Comparison of ENCODE assay signal across 12 mouse cellular contexts in genomic region chr6:87384761-87385160, GRCm38 (mm10). TPM values are rescaled to one million over a fixed set of nuclear protein-coding genes. Genes with fewer than 3 reads are reported as not detected.
DNase-seq lines count a peak whose midpoint lies in the region; ATAC-seq and TF ChIP-seq lines count a peak whose summit lies in the region.
"Had no signal": no experiment of that assay in that cellular context is flagged by ENCODE, and none has a peak within 500 bp of the region (broad histone marks: within the 10 kb centered on the region; RNA-seq: fewer than 3 reads in every experiment).

No protein-coding gene starts in this region.

- H3K4me1 ChIP-seq in embryonic facial prominence, embryonic 13.5 days: peaks cover 15% of the 10 kb centered on the region
- H3K4me1 ChIP-seq in embryonic facial prominence, embryonic 10.5 days: peaks cover 27% of the 10 kb centered on the region
- H3K4me1 ChIP-seq in intestine, embryonic 14.5 days (replicated peaks; ENCODE audit: control insufficient read depth, insufficient read depth, low read length): 0 out of 2 replicates have a peak, but pooled peaks cover 3% of the 10 kb centered on the region
- peaks cover 12% of the 10 kb centered on the region; the same call in 1 of the 2 replicates for H3K4me1 ChIP-seq in intestine, embryonic 16.5 days (ENCODE audit: control insufficient read depth, insufficient read depth, low read length)
- peaks cover 17% of the 10 kb centered on the region for H3K4me1 ChIP-seq in neural tube, embryonic 13.5 days (replicated peaks)
- no peaks in the 10 kb centered on the region for H3K4me1 ChIP-seq in stomach, postnatal 0 days (replicated peaks; ENCODE audit: control insufficient read depth, insufficient read depth)

- ATAC-seq in embryonic facial prominence, embryonic 13.5 days (ENCODE audit: insufficient number of reproducible peaks, insufficient read depth, low FRiP score, low TSS enrichment, low read depth): no peak
- ATAC-seq in intestine, embryonic 14.5 days (replicated peaks; ENCODE audit: low FRiP score, low TSS enrichment, low read depth): no peak
- ATAC-seq in intestine, embryonic 16.5 days: no peak
- no peak for ATAC-seq in neural tube, embryonic 13.5 days (ENCODE audit: low read depth)
- ATAC-seq in stomach, postnatal 0 days (ENCODE audit: low FRiP score, low TSS enrichment): no peak
- no peak for ATAC-seq in megakaryocyte progenitor cell, adult 5-6 weeks (replicated peaks; ENCODE audit: poor library complexity)

- H3K27ac ChIP-seq in embryonic facial prominence, embryonic 13.5 days: no peak overlapping the region
- no peak overlapping the region for H3K27ac ChIP-seq in embryonic facial prominence, embryonic 10.5 days (replicated peaks)
- H3K27ac ChIP-seq in intestine, embryonic 14.5 days (ENCODE audit: low read depth): no peak overlapping the region
- H3K27ac ChIP-seq in intestine, embryonic 16.5 days (ENCODE audit: low read length): no peak overlapping the region
- H3K27ac ChIP-seq in neural tube, embryonic 13.5 days (replicated peaks): no peak overlapping the region
- no peak overlapping the region for H3K27ac ChIP-seq in stomach, postnatal 0 days (replicated peaks)
- H3K27ac ChIP-seq: left cerebral cortex, adult 2 months had no signal

- H3K4me2 ChIP-seq in embryonic facial prominence, embryonic 13.5 days: peak overlapping the region; percentile 68
- peak overlapping the region; percentile 42 for H3K4me2 ChIP-seq in intestine, embryonic 14.5 days (ENCODE audit: low read length)
- H3K4me2 ChIP-seq in intestine, embryonic 16.5 days (ENCODE audit: low read depth, low read length): no peak overlapping the region
- H3K4me2 ChIP-seq in neural tube, embryonic 13.5 days: peak overlapping the region; percentile 54
- H3K4me2 ChIP-seq in stomach, postnatal 0 days (replicated peaks; ENCODE audit: low read depth): peak overlapping the region; percentile 62

- H3K9me3 ChIP-seq in embryonic facial prominence, embryonic 13.5 days: no peaks in the 10 kb centered on the region
- no peaks in the 10 kb centered on the region for H3K9me3 ChIP-seq in embryonic facial prominence, embryonic 10.5 days
- H3K9me3 ChIP-seq in intestine, embryonic 14.5 days (ENCODE audit: control insufficient read depth, low read length): no peaks in the 10 kb centered on the region
- no peaks in the 10 kb centered on the region for H3K9me3 ChIP-seq in intestine, embryonic 16.5 days (ENCODE audit: control insufficient read depth, low read length)
- H3K9me3 ChIP-seq in neural tube, embryonic 13.5 days: no peaks in the 10 kb centered on the region
- no peaks in the 10 kb centered on the region for H3K9me3 ChIP-seq in stomach, postnatal 0 days (ENCODE audit: control insufficient read depth, low read length)

- peaks cover 26% of the 10 kb centered on the region for H3K27me3 ChIP-seq in embryonic facial prominence, embryonic 13.5 days
- H3K27me3 ChIP-seq in embryonic facial prominence, embryonic 10.5 days (replicated peaks; ENCODE audit: low read depth, poor library complexity, severe bottlenecking): peaks cover 66% of the 10 kb centered on the region
- H3K27me3 ChIP-seq in intestine, embryonic 14.5 days (replicated peaks; ENCODE audit: control insufficient read depth, insufficient read depth, low read length): peaks cover 5% of the 10 kb centered on the region; the same call in 1 of the 2 replicates
- H3K27me3 ChIP-seq in intestine, embryonic 16.5 days (replicated peaks; ENCODE audit: control insufficient read depth, insufficient read depth, low read length): peaks cover 6% of the 10 kb centered on the region; the same call in 1 of the 2 replicates
- H3K27me3 ChIP-seq in neural tube, embryonic 13.5 days: peaks cover 11% of the 10 kb centered on the region; the same call in 1 of the 2 replicates
- H3K27me3 ChIP-seq in stomach, postnatal 0 days (ENCODE audit: control insufficient read depth, insufficient read depth, low read length): no peaks in the 10 kb centered on the region

- no peak for DNase-seq in embryonic facial prominence, embryonic 10.5 days (ENCODE audit: low spot score)
- no peak for DNase-seq in intestine, embryonic 14.5 days (ENCODE audit: low spot score)
- no peak for DNase-seq in neural tube, embryonic 10.5 days (ENCODE audit: extremely low spot score, low spot score)
- no peak for DNase-seq in stomach, postnatal 0 days (ENCODE audit: low spot score)
- DNase-seq: cerebellum, adult 11-12 months had no signal

- H3K9ac ChIP-seq in embryonic facial prominence, embryonic 13.5 days: no peak overlapping the region
- no peak overlapping the region for H3K9ac ChIP-seq in intestine, embryonic 14.5 days (ENCODE audit: low read length)
- H3K9ac ChIP-seq in intestine, embryonic 16.5 days (ENCODE audit: low read depth, low read length): no peak overlapping the region
- H3K9ac ChIP-seq in neural tube, embryonic 13.5 days: no peak overlapping the region
- H3K9ac ChIP-seq in stomach, postnatal 0 days (ENCODE audit: low read length): no peak overlapping the region

- WGBS in embryonic facial prominence, embryonic 13.5 days: 47% methylated on average over 6 of the region's 6 CpGs
- WGBS in embryonic facial prominence, embryonic 10.5 days: 65% methylated on average over 6 of the region's 6 CpGs
- 41% methylated on average over 5 of the region's 6 CpGs for WGBS in intestine, embryonic 14.5 days
- WGBS in intestine, embryonic 16.5 days: 44% methylated on average over 5 of the region's 6 CpGs
- WGBS in neural tube, embryonic 13.5 days: 62% methylated on average over 5 of the region's 6 CpGs
- 29% methylated on average over 5 of the region's 6 CpGs for WGBS in stomach, postnatal 0 days

- TF ChIP-seq CTCF in stomach, postnatal 0 days (IDR thresholded peaks at IDR 0.05; ENCODE audit: low read depth): no peak

- H3K36me3 ChIP-seq in embryonic facial prominence, embryonic 13.5 days: no peaks in the 10 kb centered on the region
- H3K36me3 ChIP-seq in embryonic facial prominence, embryonic 10.5 days (replicated peaks): no peaks in the 10 kb centered on the region
- no peaks in the 10 kb centered on the region for H3K36me3 ChIP-seq in intestine, embryonic 14.5 days (ENCODE audit: control insufficient read depth, insufficient read depth, low read length)
- no peaks in the 10 kb centered on the region for H3K36me3 ChIP-seq in intestine, embryonic 16.5 days (ENCODE audit: control insufficient read depth, insufficient read depth, low read length)
- H3K36me3 ChIP-seq in neural tube, embryonic 13.5 days: no peaks in the 10 kb centered on the region
- H3K36me3 ChIP-seq in stomach, postnatal 0 days (ENCODE audit: control insufficient read depth, insufficient read depth, low read length): no peaks in the 10 kb centered on the region

- H3K4me3 ChIP-seq in embryonic facial prominence, embryonic 13.5 days: peak overlapping the region; percentile 38
- no peak overlapping the region for H3K4me3 ChIP-seq in embryonic facial prominence, embryonic 10.5 days
- H3K4me3 ChIP-seq in intestine, embryonic 14.5 days (ENCODE audit: low read depth, low read length): no peak overlapping the region
- no peak overlapping the region for H3K4me3 ChIP-seq in intestine, embryonic 16.5 days (ENCODE audit: low read length)
- no peak overlapping the region for H3K4me3 ChIP-seq in neural tube, embryonic 13.5 days
- no peak overlapping the region for H3K4me3 ChIP-seq in stomach, postnatal 0 days (ENCODE audit: low read depth, low read length)

- no peak for TF ChIP-seq EP300 in stomach, postnatal 0 days (optimal IDR thresholded peaks at IDR 0.05)

RNA-seq across cellular contexts. Expression of gene Gkn3, which starts 4.0 kb away (rescaled TPM):
- 0.42 TPM in 1 of 2 replicates, not detected in the other for polyA plus RNA-seq in embryonic facial prominence, embryonic 13.5 days (2015; fragmentation: Nextera tagmentation; extraction: Ambion mirVana)
- not detected in 2 replicates for polyA plus RNA-seq in embryonic facial prominence, embryonic 10.5 days (2016; fragmentation: Nextera tagmentation; extraction: Ambion mirVana)
- 0.65 and 1.2 TPM in 2 replicates for polyA plus RNA-seq in intestine, embryonic 14.5 days (2014; fragmentation: Nextera tagmentation; extraction: Ambion mirVana)
- polyA plus RNA-seq in intestine, embryonic 16.5 days (2015; fragmentation: Nextera tagmentation; extraction: Ambion mirVana): 0.21 and 0.38 TPM in 2 replicates
- polyA plus RNA-seq in neural tube, embryonic 13.5 days (2015; fragmentation: Nextera tagmentation; extraction: Ambion mirVana): not detected in 2 replicates
- polyA plus RNA-seq in stomach, postnatal 0 days (2015; fragmentation: Nextera tagmentation; extraction: Ambion mirVana): 73.4 and 107 TPM in 2 replicates
- not detected in 2 replicates for total RNA-seq in megakaryocyte progenitor cell, adult 5-6 weeks (2015)
- not detected in 2 replicates for total RNA-seq in megakaryocyte progenitor cell, adult 5-6 weeks (2017)
- total RNA-seq: monocyte, adult 5-6 weeks had no signal

RNA-seq across cellular contexts. Expression of gene Gkn2, which starts 11.6 kb away (rescaled TPM):
- not detected in 2 replicates for polyA plus RNA-seq in embryonic facial prominence, embryonic 13.5 days (2015; fragmentation: Nextera tagmentation; extraction: Ambion mirVana)
- polyA plus RNA-seq in embryonic facial prominence, embryonic 10.5 days (2016; fragmentation: Nextera tagmentation; extraction: Ambion mirVana): not detected in 2 replicates
- 1.6 TPM in 1 of 2 replicates, not detected in the other for polyA plus RNA-seq in intestine, embryonic 14.5 days (2014; fragmentation: Nextera tagmentation; extraction: Ambion mirVana)
- polyA plus RNA-seq in intestine, embryonic 16.5 days (2015; fragmentation: Nextera tagmentation; extraction: Ambion mirVana): not detected in 2 replicates
- polyA plus RNA-seq in neural tube, embryonic 13.5 days (2015; fragmentation: Nextera tagmentation; extraction: Ambion mirVana): not detected in 2 replicates
- polyA plus RNA-seq in stomach, postnatal 0 days (2015; fragmentation: Nextera tagmentation; extraction: Ambion mirVana): 6,164 and 6,292 TPM in 2 replicates
- not detected in 2 replicates for total RNA-seq in megakaryocyte progenitor cell, adult 5-6 weeks (2015)
- total RNA-seq in megakaryocyte progenitor cell, adult 5-6 weeks (2017): not detected in 2 replicates
- total RNA-seq: heart, postnatal 4 days; left cerebral cortex, adult 2 months; monocyte, adult 5-6 weeks had no signal

RNA-seq across cellular contexts. Expression of gene Gkn1, which starts 34.0 kb away (rescaled TPM):
- not detected in 2 replicates for polyA plus RNA-seq in embryonic facial prominence, embryonic 13.5 days (2015; fragmentation: Nextera tagmentation; extraction: Ambion mirVana)
- polyA plus RNA-seq in embryonic facial prominence, embryonic 10.5 days (2016; fragmentation: Nextera tagmentation; extraction: Ambion mirVana): not detected in 2 replicates
- 0.34 and 0.66 TPM in 2 replicates for polyA plus RNA-seq in intestine, embryonic 14.5 days (2014; fragmentation: Nextera tagmentation; extraction: Ambion mirVana)
- not detected in 2 replicates for polyA plus RNA-seq in intestine, embryonic 16.5 days (2015; fragmentation: Nextera tagmentation; extraction: Ambion mirVana)
- not detected in 2 replicates for polyA plus RNA-seq in neural tube, embryonic 13.5 days (2015; fragmentation: Nextera tagmentation; extraction: Ambion mirVana)
- polyA plus RNA-seq in stomach, postnatal 0 days (2015; fragmentation: Nextera tagmentation; extraction: Ambion mirVana): 3,206 and 3,289 TPM in 2 replicates
- not detected in 2 replicates for total RNA-seq in megakaryocyte progenitor cell, adult 5-6 weeks (2015)
- total RNA-seq in megakaryocyte progenitor cell, adult 5-6 weeks (2017): not detected in 2 replicates
- total RNA-seq: monocyte, adult 5-6 weeks had no signal

RNA-seq across cellular contexts. Expression of gene Bmp10, which starts 44.0 kb away (rescaled TPM):
- not detected in 2 replicates for polyA plus RNA-seq in embryonic facial prominence, embryonic 13.5 days (2015; fragmentation: Nextera tagmentation; extraction: Ambion mirVana)
- not detected in 2 replicates for polyA plus RNA-seq in embryonic facial prominence, embryonic 10.5 days (2016; fragmentation: Nextera tagmentation; extraction: Ambion mirVana)
- not detected in 2 replicates for polyA plus RNA-seq in intestine, embryonic 14.5 days (2014; fragmentation: Nextera tagmentation; extraction: Ambion mirVana)
- polyA plus RNA-seq in intestine, embryonic 16.5 days (2015; fragmentation: Nextera tagmentation; extraction: Ambion mirVana): not detected in 2 replicates
- polyA plus RNA-seq in neural tube, embryonic 13.5 days (2015; fragmentation: Nextera tagmentation; extraction: Ambion mirVana): not detected in 2 replicates
- polyA plus RNA-seq in stomach, postnatal 0 days (2015; fragmentation: Nextera tagmentation; extraction: Ambion mirVana): not detected in 2 replicates
- total RNA-seq in megakaryocyte progenitor cell, adult 5-6 weeks (2015): not detected in 2 replicates
- not detected in 2 replicates for total RNA-seq in megakaryocyte progenitor cell, adult 5-6 weeks (2017)
- total RNA-seq: left cerebral cortex, adult 2 months; monocyte, adult 5-6 weeks had no signal

RNA-seq across cellular contexts. Expression of gene Antxr1, which starts 49.1 kb away (rescaled TPM):
- 20.1 and 20.5 TPM in 2 replicates for polyA plus RNA-seq in embryonic facial prominence, embryonic 13.5 days (2015; fragmentation: Nextera tagmentation; extraction: Ambion mirVana)
- 4.8 and 6.2 TPM in 2 replicates for polyA plus RNA-seq in embryonic facial prominence, embryonic 10.5 days (2016; fragmentation: Nextera tagmentation; extraction: Ambion mirVana)
- 8.5 and 9.2 TPM in 2 replicates for polyA plus RNA-seq in intestine, embryonic 14.5 days (2014; fragmentation: Nextera tagmentation; extraction: Ambion mirVana)
- 3.9 and 4.1 TPM in 2 replicates for polyA plus RNA-seq in intestine, embryonic 16.5 days (2015; fragmentation: Nextera tagmentation; extraction: Ambion mirVana)
- polyA plus RNA-seq in neural tube, embryonic 13.5 days (2015; fragmentation: Nextera tagmentation; extraction: Ambion mirVana): 4.3 and 6.1 TPM in 2 replicates
- 5.9 and 6.9 TPM in 2 replicates for polyA plus RNA-seq in stomach, postnatal 0 days (2015; fragmentation: Nextera tagmentation; extraction: Ambion mirVana)
- 1.2 and 1.5 TPM in 2 replicates for total RNA-seq in megakaryocyte progenitor cell, adult 5-6 weeks (2015)
- 0.07 and 0.08 TPM in 2 replicates for total RNA-seq in megakaryocyte progenitor cell, adult 5-6 weeks (2017)
- total RNA-seq: monocyte, adult 5-6 weeks had no signal

Comparison
In these comparisons a context has a peak if more than half of its experiments do, and no peak if none do; other contexts are left out.
1. RNA of gene Gkn3, which starts 4.0 kb away (polyA plus RNA-seq): 73.4 to 107 TPM in stomach, postnatal 0 days; 0.65 to 1.2 TPM in intestine, embryonic 14.5 days, 0.42 TPM in embryonic facial prominence, embryonic 13.5 days, 0.21 to 0.38 TPM in intestine, embryonic 16.5 days, not detected in neural tube, embryonic 13.5 days and not detected in embryonic facial prominence, embryonic 10.5 days; every median in the first group is over 10 times any median in the second.
2. RNA of gene Gkn2, which starts 11.6 kb away (polyA plus RNA-seq): 6,164 to 6,292 TPM in stomach, postnatal 0 days; not detected in embryonic facial prominence, embryonic 13.5 days, not detected in embryonic facial prominence, embryonic 10.5 days, 1.6 TPM in intestine, embryonic 14.5 days, not detected in intestine, embryonic 16.5 days and not detected in neural tube, embryonic 13.5 days; every median in the first group is over 1,000 times any median in the second.
3. RNA of gene Gkn1, which starts 34.0 kb away (polyA plus RNA-seq): 3,206 to 3,289 TPM in stomach, postnatal 0 days; 0.34 to 0.66 TPM in intestine, embryonic 14.5 days, not detected in intestine, embryonic 16.5 days, not detected in embryonic facial prominence, embryonic 10.5 days, not detected in embryonic facial prominence, embryonic 13.5 days and not detected in neural tube, embryonic 13.5 days; every median in the first group is over 1,000 times any median in the second.